Mouse (Mus musculus) stomach, postnatal 0 days (tissue): ENCODE measurements around the gene Ifit3.

Source experiments
- CTCF ChIP-seq: IDR thresholded peaks from 2 replicates; pipeline ENCODE4 v1.5.1; 2016; ENCODE audit warnings: antibody characterized with exemption, low read depth, mild to moderate bottlenecking, moderate library complexity
- EP300 ChIP-seq: optimal IDR thresholded peaks from 2 replicates; pipeline ENCODE3; 2016; ENCODE audit warnings: antibody characterized with exemption

GRCm38 (mm10) chr19:34566178-34566784 lies 17.1 kb upstream of the Ifit3 start:
- TF ChIP-seq CTCF (no peak), EP300 (no peak)
